In the genomic region with DNA sequence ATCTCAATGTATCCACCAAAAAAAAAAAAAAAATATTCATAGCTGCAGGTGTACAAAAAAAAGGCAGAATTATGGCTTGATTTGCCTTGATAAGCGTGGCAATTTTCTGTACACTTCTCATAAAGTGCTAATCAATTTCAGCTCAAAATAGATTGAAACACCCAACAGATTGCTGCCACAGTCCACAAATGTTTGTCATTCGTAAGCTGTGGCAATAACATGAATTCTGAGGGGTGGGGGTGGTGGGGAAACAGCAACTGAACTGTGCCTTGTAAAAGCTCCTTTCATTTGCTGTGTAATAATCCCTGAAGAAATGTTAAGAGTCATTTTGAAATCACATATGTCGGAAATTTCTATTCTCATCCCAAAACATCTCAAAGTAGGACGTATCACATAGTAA, we compare ENCODE assay signal across 15 mouse cellular contexts. TPM values are rescaled to one million over a fixed set of nuclear protein-coding genes. Genes with fewer than 3 reads are reported as not detected.
DNase-seq lines count a peak whose midpoint lies in the region; ATAC-seq and TF ChIP-seq lines count a peak whose summit lies in the region.
"Had no signal": no experiment of that assay in that cellular context is flagged by ENCODE, and none has a peak within 500 bp of the region (broad histone marks: within the 10 kb centered on the region; RNA-seq: fewer than 3 reads in every experiment).

No protein-coding gene starts in this region.

- no peak overlapping the region for H3K4me3 ChIP-seq in forebrain, embryonic 15.5 days
- no peak overlapping the region for H3K4me3 ChIP-seq in forebrain, embryonic 10.5 days
- H3K4me3 ChIP-seq: embryonic facial prominence, embryonic 12.5 days; embryonic facial prominence, embryonic 15.5 days; hindbrain, embryonic 12.5 days; hindbrain, embryonic 15.5 days had no signal

- no peak for DNase-seq in forebrain, embryonic 10.5 days (ENCODE audit: extremely low spot score, low spot score)
- peak; percentile 42 for DNase-seq in brain, adult 2 months (ENCODE audit: low read depth, low spot score)
- peak; percentile 70 for DNase-seq in brain, embryonic 14.5 days (ENCODE audit: low read depth)
- no peak for DNase-seq in cerebellum, adult 18-20 months
- no peak for DNase-seq in right cerebral cortex, postnatal 36 days (ENCODE audit: low spot score in 2 of 2)
- DNase-seq: cerebellum, adult 9-11 months; gastrocnemius, postnatal 10 days had no signal

- TF ChIP-seq POLR2A in brain, embryonic 14.5 days (IDR thresholded peaks at IDR 0.05; ENCODE audit: borderline replicate concordance, extremely low read depth, insufficient read depth, insufficient read length, poor library complexity, severe bottlenecking) = no peak

- no peak overlapping the region for H3K9ac ChIP-seq in forebrain, embryonic 15.5 days (replicated peaks)
- H3K9ac ChIP-seq: embryonic facial prominence, embryonic 12.5 days; embryonic facial prominence, embryonic 15.5 days; hindbrain, embryonic 12.5 days; hindbrain, embryonic 15.5 days had no signal

- H3K4me1 ChIP-seq in forebrain, embryonic 15.5 days = peaks cover 32% of the 10 kb centered on the region
- no peaks in the 10 kb centered on the region for H3K4me1 ChIP-seq in forebrain, embryonic 10.5 days
- H3K4me1 ChIP-seq: embryonic facial prominence, embryonic 12.5 days; embryonic facial prominence, embryonic 15.5 days; hindbrain, embryonic 12.5 days; hindbrain, embryonic 15.5 days had no signal

- H3K9me3 ChIP-seq in forebrain, embryonic 15.5 days = no peaks in the 10 kb centered on the region
- H3K9me3 ChIP-seq in forebrain, embryonic 10.5 days = no peaks in the 10 kb centered on the region
- H3K9me3 ChIP-seq: embryonic facial prominence, embryonic 12.5 days; embryonic facial prominence, embryonic 15.5 days; hindbrain, embryonic 12.5 days; hindbrain, embryonic 15.5 days had no signal

- no peaks in the 10 kb centered on the region for H3K36me3 ChIP-seq in forebrain, embryonic 15.5 days
- H3K36me3 ChIP-seq in forebrain, embryonic 10.5 days (replicated peaks) = no peaks in the 10 kb centered on the region
- H3K36me3 ChIP-seq: embryonic facial prominence, embryonic 12.5 days; embryonic facial prominence, embryonic 15.5 days; hindbrain, embryonic 12.5 days; hindbrain, embryonic 15.5 days had no signal

- ATAC-seq in forebrain, embryonic 15.5 days (replicated peaks) = peak; percentile 49; the same call in 1 of the 2 replicates
- ATAC-seq: CD4-positive, CD25-positive, alpha-beta regulatory T cell, adult 4 months; intestine, postnatal 0 days had no signal

- no peak for TF ChIP-seq CTCF in brain, embryonic 14.5 days (IDR thresholded peaks at IDR 0.05; ENCODE audit: borderline replicate concordance, extremely low read depth, insufficient read depth, insufficient read length)

- WGBS in forebrain, embryonic 15.5 days = 65% methylated on average over 4 of the region's 4 CpGs
- WGBS in forebrain, embryonic 10.5 days = 94% methylated on average over 4 of the region's 4 CpGs

- no peaks in the 10 kb centered on the region for H3K27me3 ChIP-seq in forebrain, embryonic 15.5 days
- H3K27me3 ChIP-seq in forebrain, embryonic 10.5 days (ENCODE audit: poor library complexity, severe bottlenecking) = no peaks in the 10 kb centered on the region
- H3K27me3 ChIP-seq: embryonic facial prominence, embryonic 12.5 days; embryonic facial prominence, embryonic 15.5 days; hindbrain, embryonic 12.5 days; hindbrain, embryonic 15.5 days had no signal

- H3K4me2 ChIP-seq in forebrain, embryonic 15.5 days (replicated peaks) = no peak overlapping the region
- H3K4me2 ChIP-seq: embryonic facial prominence, embryonic 12.5 days; embryonic facial prominence, embryonic 15.5 days; heart, embryonic 11.5 days; hindbrain, embryonic 12.5 days; hindbrain, embryonic 15.5 days had no signal

- peak overlapping the region; percentile 68 for H3K27ac ChIP-seq in forebrain, embryonic 15.5 days (replicated peaks)
- H3K27ac ChIP-seq in forebrain, embryonic 10.5 days = no peak overlapping the region
- H3K27ac ChIP-seq: embryonic facial prominence, embryonic 12.5 days; embryonic facial prominence, embryonic 15.5 days; hindbrain, embryonic 12.5 days; hindbrain, embryonic 15.5 days had no signal

RNA-seq across cellular contexts. Expression of a gene that starts 51.4 kb away (rescaled TPM):
- 6.6 and 7.4 TPM in 2 replicates for polyA plus RNA-seq in forebrain, embryonic 15.5 days (2015; fragmentation: Nextera tagmentation; extraction: Ambion mirVana)
- polyA plus RNA-seq in forebrain, embryonic 10.5 days (2016; fragmentation: Nextera tagmentation; extraction: Ambion mirVana) = 4.7 and 5.0 TPM in 2 replicates
- polyA plus RNA-seq in brain, embryonic 14.5 days (2012; rRNA removed) = 5.0 and 8.1 TPM in 2 replicates
- polyA plus RNA-seq: CD4-positive, CD25-positive, alpha-beta regulatory T cell, adult 4 months had no signal

Comparison
In these comparisons a context has a peak if more than half of its experiments do, and no peak if none do; other contexts are left out.
1. DNase-seq: peak in brain, adult 2 months (single experiment) and brain, embryonic 14.5 days (single experiment); none in forebrain, embryonic 10.5 days (single experiment), cerebellum, adult 18-20 months (0 of 2) and right cerebral cortex, postnatal 36 days (0 of 2).